Mouse (Mus musculus) E14TG2a.4 (cell line): ENCODE measurements around the gene Mrps21.

ENCODE experiments used
- CTCF ChIP-seq: conservative IDR thresholded peaks from 2 replicates; pipeline ENCODE4 v1.5.1; 2014; ENCODE audit warnings: low read length
- NANOG ChIP-seq: IDR thresholded peaks from 2 replicates; pipeline ENCODE4 v1.6.1; 2014; ENCODE audit warnings: borderline replicate concordance, low read length, mixed read lengths
- POU5F1 ChIP-seq: IDR thresholded peaks from 2 replicates; pipeline ENCODE4 v1.6.1; 2014; ENCODE audit warnings: low read length, borderline replicate concordance

GRCm38 (mm10) chr3:95860323-95860722 is 11.0 kb downstream of the Mrps21 start:
- peak; percentile 29 for TF ChIP-seq CTCF
- no peak for TF ChIP-seq POU5F1
- no peak for TF ChIP-seq NANOG
